Mouse (Mus musculus): ENCODE results near the gene Dnal4.

- TF ChIP-seq GATA1 (IDR thresholded peaks at IDR 0.05; ENCODE audit: borderline replicate concordance, low read length): no peak
- no peak for TF ChIP-seq FLI1 (IDR thresholded peaks at IDR 0.05; ENCODE audit: low read length)
Observed at GRCm38 (mm10) chr15:79733640-79734039, 44.0 kb downstream of the Dnal4 start.
